Mouse (Mus musculus): ENCODE data around the gene Mertk.

Gene Mertk

DNA sequence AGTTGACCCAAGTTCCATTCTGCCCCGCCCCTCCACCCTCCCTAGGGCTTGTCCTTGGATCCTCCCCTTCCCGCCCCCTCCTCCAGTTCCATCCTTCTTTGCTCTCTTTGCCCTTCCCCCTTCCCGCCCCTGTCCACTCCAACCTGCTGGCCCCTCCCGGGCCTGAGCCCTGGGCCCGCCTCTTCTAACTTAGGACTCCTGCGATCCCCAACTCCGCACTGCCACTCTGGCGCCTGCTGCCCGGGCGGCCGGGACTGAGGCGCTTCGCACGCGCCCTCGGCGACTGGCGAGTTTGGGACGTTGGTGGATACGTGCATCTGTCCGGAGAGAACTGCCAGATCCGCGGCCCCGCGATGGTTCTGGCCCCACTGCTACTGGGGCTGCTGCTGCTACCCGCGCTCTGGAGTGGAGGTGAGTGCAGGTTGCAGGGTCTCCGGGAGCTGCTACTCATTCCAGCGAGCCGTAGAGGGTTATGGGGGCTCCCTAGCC, at the start of gene Mertk:
Gene Mertk (plus strand): TSS at position 264 of the 489 bp plus-strand sequence.
- in situ Hi-C loops (cut with MboI; ENCODE audit: low pct_unique_long_range_greater_than_20kb in 1 of 2, low sequenced_read_pairs in 2 of 2, unreplicated experiment in 1 of 2): loop anchor here (5.0 to 25.0 kb wide), 3 partner anchors 119 to 364 kb away; partner anchors contain the start of genes Tmem87b (in 2 of the 2) and Ttl (in 1 of the 2)

DNA sequence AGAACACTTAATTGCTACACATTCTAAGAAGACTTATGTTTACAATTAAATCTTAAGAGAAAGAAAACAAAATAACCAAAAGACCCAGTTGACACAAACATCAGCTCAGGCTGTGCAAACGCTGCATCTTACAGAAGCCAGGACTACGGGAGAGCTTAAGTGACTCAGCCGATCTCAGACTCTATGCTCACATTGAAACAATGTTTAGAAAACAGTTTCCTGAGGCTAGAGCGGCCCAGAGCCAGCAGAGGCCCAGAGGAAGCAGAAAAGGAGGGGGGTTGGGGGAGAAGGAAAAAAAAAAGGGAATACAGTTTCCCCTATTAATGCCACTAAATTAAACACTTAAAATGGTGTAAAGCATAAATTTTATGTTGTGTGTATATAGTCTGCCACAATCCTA, 18.1 kb upstream of the Mertk start:
- in situ Hi-C loops (cut with MboI; ENCODE audit: low pct_unique_long_range_greater_than_20kb in 1 of 2, low sequenced_read_pairs in 2 of 2, unreplicated experiment in 1 of 2): loop anchor here in 1 of 2 experiments (25.0 kb wide), 1 partner anchor 382 kb away; the partner anchor contains the start of gene Ttl

DNA sequence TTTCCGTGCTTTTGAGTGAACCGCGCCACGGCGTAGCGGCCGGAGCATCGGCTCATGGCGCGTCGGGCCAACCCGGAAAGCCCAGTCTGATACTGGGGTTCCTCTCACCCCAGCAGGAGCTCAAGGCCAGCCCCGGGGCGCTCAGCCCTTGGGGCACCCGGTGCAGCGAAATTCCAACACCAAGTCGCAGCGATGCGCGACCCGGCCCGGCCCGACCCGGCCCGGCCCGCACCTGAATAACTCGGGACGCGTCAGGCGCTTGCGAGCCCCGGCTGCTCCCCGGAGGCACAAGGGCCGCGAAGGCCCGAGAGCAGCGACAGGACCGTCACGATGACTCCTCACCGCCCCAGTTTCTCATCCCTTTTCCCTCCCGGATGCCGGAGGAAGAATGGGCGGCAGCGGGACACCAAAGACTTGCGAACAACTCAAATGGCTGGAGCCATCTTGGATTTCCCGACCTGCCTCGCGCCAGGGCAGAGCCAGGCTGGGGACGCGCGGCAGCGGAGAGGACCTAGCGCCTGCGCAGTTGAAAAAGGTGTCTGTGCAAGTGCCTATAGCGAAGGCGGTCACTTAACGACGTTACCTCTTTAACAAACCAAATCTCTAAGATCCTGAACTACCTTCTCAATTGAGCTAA, 11.7 kb upstream of the Mertk start, which contains the start of gene Anapc1:
Gene Anapc1 (minus strand): TSS at position 471 of the 637 bp plus-strand sequence.
- in situ Hi-C loops (cut with MboI; ENCODE audit: low pct_unique_long_range_greater_than_20kb in 1 of 2, low sequenced_read_pairs in 2 of 2, unreplicated experiment in 1 of 2): loop anchor here in 1 of 2 experiments (25.0 kb wide), 1 partner anchor 375 kb away; the partner anchor contains the start of gene Ttl

DNA sequence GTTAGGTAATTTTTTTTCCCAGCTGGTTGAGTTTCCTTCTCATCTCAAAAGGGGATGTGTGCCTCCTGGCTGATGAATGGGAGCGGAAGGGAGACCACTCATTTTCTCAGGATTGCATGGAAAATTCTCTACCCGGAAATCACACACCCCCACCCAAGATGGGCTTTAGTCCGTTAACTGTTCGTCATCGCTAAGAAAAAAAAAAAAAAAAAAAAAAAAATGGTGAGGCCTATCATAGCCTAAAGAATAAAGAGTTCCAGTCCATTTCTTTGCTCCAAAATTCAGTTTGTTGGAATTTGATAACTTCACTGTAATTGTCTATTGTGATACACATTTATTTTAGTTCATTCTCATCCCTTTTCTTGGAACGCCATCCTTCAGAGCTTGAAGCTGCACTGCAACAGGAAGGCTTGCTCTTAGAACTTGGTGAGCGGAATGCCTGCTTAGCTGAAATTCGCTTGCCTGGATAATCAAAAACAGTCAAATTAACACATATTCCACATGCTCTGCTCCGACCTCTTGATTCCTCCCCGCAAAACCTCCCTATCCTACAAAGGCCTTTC, 11.1 kb upstream of the Mertk start:
- in situ Hi-C loops (cut with MboI; ENCODE audit: low pct_unique_long_range_greater_than_20kb in 1 of 2, low sequenced_read_pairs in 2 of 2, unreplicated experiment in 1 of 2): loop anchor here in 1 of 2 experiments (25.0 kb wide), 1 partner anchor 375 kb away; the partner anchor contains the start of gene Ttl

DNA sequence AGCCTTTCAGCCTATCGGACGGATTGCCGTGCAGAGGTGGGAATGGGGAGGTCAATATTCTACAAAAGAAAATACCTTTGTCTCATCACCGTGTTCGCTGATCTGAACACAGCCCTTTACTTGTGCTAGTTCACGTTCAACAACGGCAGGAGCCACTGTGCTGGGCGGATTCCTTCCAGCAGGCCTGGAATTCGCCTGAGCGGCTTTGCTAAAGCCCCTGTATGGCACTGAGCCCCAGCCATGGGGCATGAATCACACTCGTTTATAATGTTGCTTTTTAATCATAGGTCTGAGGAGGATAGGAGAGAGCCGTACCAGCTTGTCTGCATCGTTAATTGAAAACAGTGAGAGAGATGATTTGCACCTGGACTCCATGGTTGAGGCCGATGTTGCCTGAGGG, 6.4 kb upstream of the Mertk start:
- in situ Hi-C loops (cut with MboI; ENCODE audit: low pct_unique_long_range_greater_than_20kb in 1 of 2, low sequenced_read_pairs in 2 of 2, unreplicated experiment in 1 of 2): loop anchor here (10.0 to 25.0 kb wide), 2 partner anchors 362 to 370 kb away; partner anchors contain the start of gene Ttl (in 1 of the 2)

DNA sequence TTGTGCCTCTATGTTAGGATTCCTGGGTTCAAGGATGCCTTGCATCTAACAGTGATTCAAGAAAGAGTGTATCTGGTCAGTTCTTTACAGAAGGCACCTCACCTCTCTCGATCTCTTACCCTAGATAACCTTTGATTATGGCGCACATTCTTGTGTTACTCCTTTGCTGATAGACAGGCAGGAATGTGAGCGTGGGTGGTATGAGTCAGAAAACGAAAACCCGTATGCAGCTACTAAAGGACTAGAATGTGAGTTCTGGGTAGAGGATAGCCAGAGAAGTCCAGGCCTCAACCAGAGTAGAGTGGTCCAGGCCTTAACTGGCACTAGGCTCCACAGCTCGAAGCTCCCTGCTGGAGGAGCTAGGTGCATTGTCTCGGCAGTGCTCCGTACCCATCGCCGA, 6.0 kb upstream of the Mertk start:
- in situ Hi-C loops (cut with MboI; ENCODE audit: low pct_unique_long_range_greater_than_20kb in 1 of 2, low sequenced_read_pairs in 2 of 2, unreplicated experiment in 1 of 2): loop anchor here (10.0 to 25.0 kb wide), 2 partner anchors 362 to 370 kb away; partner anchors contain the start of gene Ttl (in 1 of the 2)

DNA sequence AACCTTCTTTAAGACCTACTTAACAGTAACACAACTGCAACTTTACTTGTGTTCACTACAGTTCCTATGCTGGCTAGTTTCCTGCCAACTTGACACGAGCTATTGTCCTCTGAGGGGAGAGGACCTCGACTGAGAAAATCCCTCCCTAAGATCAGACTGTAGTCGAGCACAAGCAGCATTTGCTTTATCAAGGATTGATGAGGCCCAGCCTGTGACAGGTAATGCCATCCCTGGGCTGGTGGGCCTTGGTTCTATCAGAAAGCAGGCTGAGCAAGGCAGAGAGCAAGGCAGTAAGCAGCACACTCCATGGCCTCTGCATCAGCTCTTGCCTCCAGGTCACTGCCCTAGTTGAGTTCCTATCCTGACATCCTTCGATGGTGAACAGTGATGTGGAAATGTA, 5.5 kb upstream of the Mertk start:
- in situ Hi-C loops (cut with MboI; ENCODE audit: low pct_unique_long_range_greater_than_20kb in 1 of 2, low sequenced_read_pairs in 2 of 2, unreplicated experiment in 1 of 2): loop anchor here (10.0 to 25.0 kb wide), 2 partner anchors 362 to 369 kb away; partner anchors contain the start of gene Ttl (in 1 of the 2)

DNA sequence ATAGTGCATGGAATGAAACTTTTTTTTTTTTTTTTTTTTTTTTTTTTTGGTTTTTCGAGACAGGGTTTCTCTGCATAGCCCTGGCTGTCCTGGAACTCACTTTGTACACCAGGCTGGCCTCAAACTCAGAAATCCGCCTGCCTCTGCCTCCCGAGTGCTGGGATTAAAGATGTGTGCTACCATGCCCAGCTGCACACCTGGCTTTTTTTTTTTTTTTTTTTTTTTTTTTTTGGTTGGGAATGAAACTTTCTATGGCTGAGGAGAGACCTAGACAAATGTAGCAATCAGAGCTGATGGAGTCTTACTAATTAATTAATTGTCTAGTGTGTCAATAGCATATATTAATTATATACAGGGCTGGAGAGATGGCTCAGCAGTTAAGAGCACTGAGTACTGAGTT, 4.9 kb upstream of the Mertk start:
- in situ Hi-C loops (cut with MboI; ENCODE audit: low pct_unique_long_range_greater_than_20kb in 1 of 2, low sequenced_read_pairs in 2 of 2, unreplicated experiment in 1 of 2): loop anchor here (10.0 to 25.0 kb wide), 2 partner anchors 361 to 368 kb away; partner anchors contain the start of gene Ttl (in 1 of the 2)

DNA sequence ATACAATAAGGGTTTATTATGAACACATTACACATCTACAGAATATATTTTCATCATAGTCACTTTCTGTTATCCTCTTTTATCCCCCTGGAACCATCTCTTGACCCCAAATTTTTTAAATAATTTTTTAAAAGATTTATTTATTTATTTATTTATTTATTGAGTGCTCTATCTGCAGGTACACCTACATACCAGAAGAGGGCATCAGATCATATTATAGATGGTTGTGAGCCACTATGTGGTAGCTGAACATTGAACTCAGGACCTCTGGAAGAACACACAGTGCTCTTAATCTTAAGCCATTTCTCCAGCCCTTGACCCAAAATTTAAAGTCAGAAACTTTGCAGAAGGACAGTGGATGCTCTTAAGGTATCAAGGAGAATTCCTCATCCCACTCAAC, 4.2 kb upstream of the Mertk start:
- in situ Hi-C loops (cut with MboI; ENCODE audit: low pct_unique_long_range_greater_than_20kb in 1 of 2, low sequenced_read_pairs in 2 of 2, unreplicated experiment in 1 of 2): loop anchor here (10.0 to 25.0 kb wide), 2 partner anchors 360 to 368 kb away; partner anchors contain the start of gene Ttl (in 1 of the 2)

DNA sequence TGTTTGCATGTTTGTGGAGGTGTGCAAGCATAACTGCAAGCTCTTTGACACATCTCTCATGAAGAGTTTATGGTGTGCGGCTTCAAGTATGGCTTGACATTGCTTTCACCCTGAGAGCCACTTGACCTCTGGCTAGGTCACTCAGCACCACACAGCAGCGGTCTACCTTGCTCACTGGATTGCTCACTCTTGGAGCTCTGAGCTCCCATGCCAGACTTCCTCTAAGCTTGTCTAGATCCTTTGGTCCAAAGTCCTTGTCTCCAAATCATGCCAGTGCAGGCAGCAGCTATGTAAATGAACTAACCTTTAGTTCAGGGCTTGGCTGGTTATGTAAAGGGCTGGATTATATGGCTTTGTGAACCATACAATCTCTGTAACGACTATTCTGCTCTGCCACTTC, 2.3 kb upstream of the Mertk start:
- in situ Hi-C loops (cut with MboI; ENCODE audit: low pct_unique_long_range_greater_than_20kb in 1 of 2, low sequenced_read_pairs in 2 of 2, unreplicated experiment in 1 of 2): loop anchor here (5.0 to 25.0 kb wide), 3 partner anchors 121 to 366 kb away; partner anchors contain the start of genes Tmem87b (in 2 of the 2) and Ttl (in 1 of the 2)

DNA sequence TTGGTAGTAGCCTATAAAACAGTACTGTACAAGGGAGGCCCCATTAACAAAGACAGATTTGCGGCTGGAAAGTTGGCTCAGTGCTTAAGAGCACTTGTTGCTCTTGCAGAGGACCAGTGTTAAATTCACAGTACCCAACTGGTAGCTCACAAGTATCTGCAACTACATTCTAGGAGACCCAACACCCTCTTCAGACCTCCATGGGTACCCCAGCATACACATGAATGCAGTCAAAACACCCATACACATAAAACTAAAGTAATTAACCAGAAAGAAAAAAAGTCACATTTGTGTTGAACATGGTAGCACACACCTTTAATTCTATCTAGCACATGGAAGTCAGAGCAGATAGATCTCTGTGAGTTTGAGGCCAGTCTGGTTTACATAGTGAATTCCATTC, 1.7 kb upstream of the Mertk start:
- in situ Hi-C loops (cut with MboI; ENCODE audit: low pct_unique_long_range_greater_than_20kb in 1 of 2, low sequenced_read_pairs in 2 of 2, unreplicated experiment in 1 of 2): loop anchor here (5.0 to 25.0 kb wide), 3 partner anchors 120 to 365 kb away; partner anchors contain the start of genes Tmem87b (in 2 of the 2) and Ttl (in 1 of the 2)

DNA sequence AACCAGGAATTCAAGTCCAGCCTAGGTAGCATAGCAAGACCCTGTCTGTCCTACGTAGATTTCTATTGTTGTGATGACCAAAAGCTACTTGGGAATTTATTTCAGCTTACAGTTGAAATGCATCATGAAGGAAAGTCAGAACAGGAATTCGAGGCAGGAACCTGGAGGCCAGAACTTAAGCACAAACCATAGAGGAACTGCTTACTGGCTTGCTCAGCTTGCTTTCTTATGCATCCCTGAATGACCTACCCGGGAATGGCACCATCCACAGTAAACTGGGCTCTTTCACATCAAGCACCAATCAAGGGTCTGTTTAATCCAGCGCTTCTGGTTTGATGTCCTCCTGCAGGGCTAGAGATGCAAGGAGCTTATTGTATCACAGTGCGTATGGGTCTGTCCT, 1.2 kb upstream of the Mertk start:
- in situ Hi-C loops (cut with MboI; ENCODE audit: low pct_unique_long_range_greater_than_20kb in 1 of 2, low sequenced_read_pairs in 2 of 2, unreplicated experiment in 1 of 2): loop anchor here (5.0 to 25.0 kb wide), 3 partner anchors 120 to 365 kb away; partner anchors contain the start of genes Tmem87b (in 2 of the 2) and Ttl (in 1 of the 2)

DNA sequence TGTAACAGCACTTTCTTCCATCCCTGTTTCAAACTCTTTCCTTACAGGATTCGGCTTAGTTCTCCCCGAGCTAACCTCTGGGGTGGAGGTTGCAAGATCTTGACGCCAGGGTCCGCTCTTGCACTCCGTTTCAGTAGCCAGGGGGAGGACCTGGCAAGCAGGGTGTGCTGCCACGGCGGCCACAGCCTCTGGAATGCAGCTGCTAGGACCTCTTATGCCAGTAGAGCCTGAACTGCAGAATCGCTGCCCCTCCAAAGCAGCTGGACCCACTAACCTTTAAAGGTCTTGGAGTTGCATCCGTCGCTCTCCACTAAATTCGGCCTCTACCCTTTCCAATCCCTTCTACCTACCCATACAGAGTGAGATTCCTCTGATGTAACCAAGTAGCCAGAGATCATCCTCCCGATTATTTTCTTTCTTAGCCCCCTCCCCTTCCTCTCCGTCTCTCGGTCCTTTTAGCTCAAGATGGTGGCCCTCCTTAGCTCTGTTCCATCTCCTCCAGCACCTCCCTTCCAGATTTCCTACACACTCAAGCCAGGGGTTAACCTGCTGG, 540 bp upstream of the Mertk start:
- in situ Hi-C loops (cut with MboI; ENCODE audit: low pct_unique_long_range_greater_than_20kb in 1 of 2, low sequenced_read_pairs in 2 of 2, unreplicated experiment in 1 of 2): loop anchor here (5.0 to 25.0 kb wide), 3 partner anchors 119 to 364 kb away; partner anchors contain the start of genes Tmem87b (in 2 of the 2) and Ttl (in 1 of the 2)

DNA sequence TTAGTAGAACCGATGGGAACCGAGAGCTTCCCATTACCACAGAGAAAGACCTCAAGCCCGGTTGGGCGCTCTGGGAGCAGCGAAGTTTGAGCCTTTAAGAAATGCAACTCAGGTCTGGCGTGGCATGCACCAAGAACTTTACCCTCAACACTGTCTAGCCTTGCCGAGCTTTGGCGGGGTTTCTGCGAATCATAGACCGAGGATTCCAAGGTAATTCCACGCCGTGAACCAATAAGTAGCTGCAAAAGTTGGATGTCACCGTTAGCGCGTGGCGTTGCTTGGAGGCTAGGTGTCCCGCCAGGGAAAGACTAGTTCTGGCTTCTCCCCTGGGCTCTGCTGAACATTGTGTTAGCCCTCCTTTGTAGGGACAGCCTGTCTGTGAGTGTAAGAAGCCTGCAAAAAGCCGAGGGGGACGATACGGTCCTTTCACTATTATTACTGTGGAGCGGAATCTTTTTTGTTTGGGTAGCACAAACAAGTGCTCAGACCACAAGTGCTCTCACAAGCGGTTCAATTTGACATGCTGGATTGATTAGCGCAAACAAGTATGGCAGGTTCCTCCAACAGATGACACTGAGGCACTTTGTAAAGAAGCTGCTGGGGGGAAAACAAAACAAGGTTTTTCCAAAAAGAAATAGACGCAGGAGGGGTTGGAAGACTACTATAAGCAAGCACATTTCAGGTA, 587 bp downstream of the Mertk start:
- in situ Hi-C loops (cut with MboI; ENCODE audit: low pct_unique_long_range_greater_than_20kb in 1 of 2, low sequenced_read_pairs in 2 of 2, unreplicated experiment in 1 of 2): loop anchor here (5.0 to 25.0 kb wide), 3 partner anchors 118 to 363 kb away; partner anchors contain the start of genes Tmem87b (in 2 of the 2) and Ttl (in 1 of the 2)

DNA sequence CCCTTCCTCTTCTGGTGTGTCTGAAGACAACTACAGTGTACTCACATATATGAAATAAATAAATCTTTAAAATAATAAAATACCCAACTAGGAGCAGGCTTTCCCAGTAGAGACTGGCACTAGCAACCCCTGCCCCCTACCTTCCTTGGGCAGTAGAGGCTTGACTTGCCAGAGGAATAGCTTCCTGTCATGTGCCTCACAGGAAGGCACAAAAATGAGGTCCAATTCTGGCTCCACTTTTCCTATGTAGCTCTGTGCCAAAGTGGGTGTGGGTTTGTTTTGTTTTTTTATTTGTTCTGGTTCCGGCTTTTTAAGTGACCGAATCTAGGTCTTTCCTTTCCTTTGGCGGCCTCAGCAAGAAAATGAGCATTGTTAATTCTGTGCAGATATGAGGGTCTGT, 5.7 kb downstream of the Mertk start:
- in situ Hi-C loops (cut with MboI; ENCODE audit: low pct_unique_long_range_greater_than_20kb in 1 of 2, low sequenced_read_pairs in 2 of 2, unreplicated experiment in 1 of 2): no loop called here

DNA sequence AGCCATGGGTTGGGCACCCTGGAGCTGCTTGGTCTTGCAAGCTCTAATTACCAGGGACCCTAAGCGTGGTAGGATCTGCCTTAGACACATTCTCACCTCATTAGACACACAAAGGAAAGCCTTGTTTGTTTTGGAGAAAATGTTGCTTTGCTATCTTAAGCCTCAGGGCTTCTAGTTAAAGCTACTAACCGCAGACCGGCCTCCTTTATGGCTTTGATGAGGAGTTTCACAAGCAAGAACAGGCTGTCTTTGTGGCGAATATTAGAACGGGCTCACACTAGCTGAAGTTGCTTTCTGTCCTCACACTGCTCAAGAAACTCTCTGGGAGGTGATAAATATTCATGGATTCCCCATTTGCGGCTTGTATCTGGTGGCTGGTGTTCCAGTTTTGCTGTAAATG, 10.5 kb downstream of the Mertk start:
- in situ Hi-C loops (cut with MboI; ENCODE audit: low pct_unique_long_range_greater_than_20kb in 1 of 2, low sequenced_read_pairs in 2 of 2, unreplicated experiment in 1 of 2): no loop called here

DNA sequence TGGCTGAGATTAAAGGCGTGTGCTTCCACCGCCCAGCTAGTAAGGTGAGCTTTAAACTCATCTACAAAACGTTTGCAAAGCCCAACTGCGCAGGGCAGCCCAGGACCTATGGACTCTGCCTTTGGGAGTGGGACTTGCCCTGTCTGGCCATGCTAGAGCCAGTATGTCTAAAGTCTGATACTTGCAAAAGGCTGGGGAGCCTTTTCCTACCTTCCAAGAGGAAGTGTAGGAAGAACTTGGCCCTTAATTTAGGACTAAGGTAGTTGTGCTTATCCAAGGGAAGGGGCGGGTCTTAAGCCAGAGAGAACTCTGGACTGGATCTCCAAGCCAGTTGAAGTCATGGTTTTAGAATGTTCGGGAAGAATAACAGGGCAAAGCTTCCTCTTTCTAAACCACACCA, 11.9 kb downstream of the Mertk start:
- in situ Hi-C loops (cut with MboI; ENCODE audit: low pct_unique_long_range_greater_than_20kb in 1 of 2, low sequenced_read_pairs in 2 of 2, unreplicated experiment in 1 of 2): no loop called here

DNA sequence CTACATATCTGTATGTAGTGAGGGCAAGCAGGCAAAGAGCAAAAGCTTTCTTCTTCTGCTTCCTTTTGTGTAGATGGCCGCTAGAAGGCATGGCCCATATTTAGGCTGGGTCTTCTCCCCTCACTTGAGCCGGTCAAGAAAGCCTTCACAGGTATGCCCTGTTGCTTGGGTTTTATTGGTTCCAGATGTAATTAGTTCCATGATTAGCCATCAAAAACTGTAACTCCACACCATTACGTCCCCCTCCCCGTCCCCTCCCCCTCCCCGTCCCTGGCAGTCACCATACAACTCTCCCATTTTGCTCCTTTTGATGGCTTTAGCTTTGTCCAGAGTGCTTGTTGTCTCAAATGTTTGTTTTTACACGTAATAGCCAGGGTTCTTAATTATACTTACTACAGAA, 14.2 kb downstream of the Mertk start:
- in situ Hi-C loops (cut with MboI; ENCODE audit: low pct_unique_long_range_greater_than_20kb in 1 of 2, low sequenced_read_pairs in 2 of 2, unreplicated experiment in 1 of 2): no loop called here
